Mouse (Mus musculus) kidney, postnatal 0 days (tissue): ENCODE measurements around the gene Farp1. TPM values are rescaled to one million over a fixed set of nuclear protein-coding genes. Genes with fewer than 3 reads are reported as not detected.

Experiments used
- ATAC-seq: fragments of 200-750 bp; cut with Nextera tagmentation; replicated peaks from 2 replicates; pipeline ENCODE4 v1.8.0; 2017; ENCODE audit warnings: low read depth, moderate number of reproducible peaks, moderate TSS enrichment, moderate library complexity; ENCODE audit not compliant: low FRiP score
- DNase-seq: peaks from one replicate; pipeline ENCODE4 v3.0.0-alpha.2; 2016; ENCODE audit warnings: low spot score
- H3K27ac ChIP-seq: fragments of 300-500 bp; sonication (generic); 2 replicates; pipeline ENCODE4 v1.5.1; 2014; ENCODE audit warnings: mild to moderate bottlenecking
- H3K27me3 ChIP-seq: fragments of 300-500 bp; sonication (generic); 2 replicates; pipeline ENCODE4 v1.6.1; 2014; ENCODE audit warnings: low read length, mixed read lengths; ENCODE audit not compliant: insufficient read depth
- H3K36me3 ChIP-seq: fragments of 300-500 bp; sonication (generic); 2 replicates; pipeline ENCODE4 v1.6.1; 2014; ENCODE audit warnings: low read length, mixed read lengths; ENCODE audit not compliant: insufficient read depth
- H3K4me1 ChIP-seq: fragments of 300-500 bp; sonication (generic); replicated peaks from 2 replicates; pipeline ENCODE4 v1.6.1; 2014; ENCODE audit warnings: antibody characterized with exemption, low read length, mixed read lengths; ENCODE audit not compliant: insufficient read depth
- H3K4me2 ChIP-seq: fragments of 300-500 bp; sonication (generic); 2 replicates; pipeline ENCODE4 v1.6.1; 2014; ENCODE audit warnings: mild to moderate bottlenecking, low read length, moderate library complexity, mixed read lengths
- H3K4me3 ChIP-seq: fragments of 300-500 bp; sonication (generic); replicated peaks from 2 replicates; pipeline ENCODE4 v1.5.1; 2014; ENCODE audit warnings: low read depth, low read length
- H3K9ac ChIP-seq: fragments of 300-500 bp; sonication (generic); 2 replicates; pipeline ENCODE4 v1.6.1; 2014; ENCODE audit warnings: low read depth, low read length
- H3K9me3 ChIP-seq: fragments of 300-500 bp; sonication (generic); replicated peaks from 2 replicates; pipeline ENCODE4 v1.6.1; 2016; ENCODE audit warnings: low read length, inconsistent platforms, mixed read lengths
- CTCF ChIP-seq: IDR thresholded peaks from 2 replicates; pipeline ENCODE4 v1.5.1; 2016; ENCODE audit warnings: antibody characterized with exemption, low read depth, mild to moderate bottlenecking, moderate library complexity
- WGBS: fragments of 180-500 bp; shearing (Covaris S2); extraction: QIAGEN DNeasy Blood & Tissue Kit; methylation state at CpG from one replicate; pipeline ENCODE4 v1.1.7; 2014; 5-methylcytosine and 5-hydroxymethylcytosine counted together
- polyA plus RNA-seq: library from polyadenylated mRNA; unstranded; fragments of >200 nt; fragmentation: Nextera tagmentation; extraction: Ambion mirVana; gene quantifications from 2 replicates; pipeline ENCODE4 v1.2.1, GENCODE M21; 2015

Farp1 gene
- polyA plus RNA-seq, 1 experiment from 2014 or later: 23.4 TPM

DNA sequence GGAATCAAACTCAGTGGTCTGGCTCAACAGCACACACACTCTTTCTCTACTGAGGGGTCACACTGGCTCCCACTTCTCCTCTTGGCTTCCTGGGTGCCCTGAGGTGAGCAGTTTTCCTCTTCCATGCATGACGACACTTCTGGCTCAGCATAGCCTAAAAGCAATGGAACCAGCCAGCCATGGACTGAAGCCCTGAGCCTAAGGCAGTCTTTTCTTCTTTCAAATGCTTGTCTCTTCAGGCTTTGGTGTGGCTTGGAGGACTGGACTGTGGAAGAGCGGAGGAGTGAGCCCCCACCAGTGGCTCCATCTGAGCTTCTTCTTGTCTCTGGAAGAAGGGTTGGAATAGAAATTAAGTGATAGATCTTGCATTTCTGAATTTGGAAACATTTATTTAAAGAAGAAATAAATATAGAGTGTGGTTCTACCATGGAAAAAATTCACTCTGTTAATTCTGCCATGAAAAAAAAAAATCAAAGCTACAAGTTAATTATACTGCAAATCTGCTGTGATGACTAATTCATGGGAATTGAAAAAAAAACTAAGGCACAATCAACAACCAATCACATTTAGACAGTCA lies 19.8 kb upstream of the Farp1 start:
- Histone ChIP-seq H3K27ac (no peak overlapping the region), H3K27me3 (no peaks in the 10 kb centered on the region), H3K9me3 (no peaks in the 10 kb centered on the region), H3K36me3 (no peaks in the 10 kb centered on the region), H3K4me2 (no peak overlapping the region), H3K4me1 (no peaks in the 10 kb centered on the region), H3K4me3 (no peak overlapping the region), H3K9ac (no peak overlapping the region)
- DNase-seq (no peak), ATAC-seq (no peak)
- 79% methylated on average over 2 of the region's 2 CpGs for WGBS
- no peak for TF ChIP-seq CTCF

DNA sequence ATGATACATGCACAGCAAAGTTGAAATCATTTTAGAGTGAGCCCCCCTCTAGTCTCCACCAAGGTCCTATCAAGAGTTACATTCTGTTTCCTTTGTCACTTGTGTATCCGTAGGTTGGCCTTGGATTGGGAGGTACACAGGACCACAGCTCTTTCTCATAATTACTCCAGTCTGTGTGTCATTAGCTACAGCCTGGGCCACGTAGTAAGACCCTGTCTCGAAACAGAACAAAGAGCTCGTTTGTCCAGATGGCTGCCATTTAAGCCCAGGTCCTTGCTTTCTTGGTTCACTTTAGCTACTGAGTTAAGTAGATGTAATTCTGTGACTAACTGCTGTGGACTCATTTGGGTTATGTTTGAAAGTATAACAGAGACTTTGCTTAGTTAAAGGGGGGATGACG lies 12.6 kb upstream of the Farp1 start:
- H3K9me3 ChIP-seq: no peaks in the 10 kb centered on the region
- DNase-seq: no peak
- H3K4me3 ChIP-seq: no peak overlapping the region
- H3K36me3 ChIP-seq: no peaks in the 10 kb centered on the region
- H3K27me3 ChIP-seq: no peaks in the 10 kb centered on the region
- H3K27ac ChIP-seq: no peak overlapping the region
- no peak overlapping the region for H3K9ac ChIP-seq
- no peak overlapping the region for H3K4me2 ChIP-seq
- ATAC-seq: no peak
- 65% methylated on average over 5 of the region's 5 CpGs for WGBS
- H3K4me1 ChIP-seq: no peaks in the 10 kb centered on the region
- TF ChIP-seq CTCF: no peak

DNA sequence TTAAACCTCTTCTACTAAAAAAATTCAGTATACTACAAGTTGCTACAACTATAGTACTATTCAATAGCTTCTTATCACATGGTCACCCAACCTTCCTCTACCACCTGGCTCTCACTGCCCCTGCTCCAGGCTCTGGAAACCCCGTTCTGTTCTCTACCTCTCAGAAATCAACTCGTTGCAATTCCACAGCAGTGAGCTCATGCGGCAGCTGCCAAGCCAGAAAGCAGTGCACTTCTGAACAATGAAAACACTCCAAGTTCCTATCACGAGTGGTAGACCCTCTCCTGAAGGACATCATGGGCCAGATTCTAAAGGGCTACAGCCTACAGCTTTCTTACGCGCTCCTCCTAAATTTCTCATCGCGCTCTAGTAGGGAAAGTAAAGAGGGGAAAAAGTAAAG lies 9.6 kb upstream of the Farp1 start:
- 73% methylated on average over 8 of the region's 8 CpGs for WGBS
- Histone ChIP-seq H3K36me3 (no peaks in the 10 kb centered on the region), H3K9me3 (no peaks in the 10 kb centered on the region), H3K4me3 (no peak overlapping the region), H3K9ac (no peak overlapping the region), H3K4me1 (no peaks in the 10 kb centered on the region), H3K4me2 (no peak overlapping the region), H3K27ac (no peak overlapping the region), H3K27me3 (no peaks in the 10 kb centered on the region)
- no peak for TF ChIP-seq CTCF
- no peak for ATAC-seq
- DNase-seq: no peak

- no peaks in the 10 kb centered on the region; the same call in 1 of the 2 replicates for H3K4me1 ChIP-seq
- DNase-seq (no peak), ATAC-seq (no peak)
- 72% methylated on average over 2 of the region's 2 CpGs for WGBS
- H3K4me3 ChIP-seq: no peak overlapping the region
- no peak overlapping the region for H3K4me2 ChIP-seq
- no peak overlapping the region for H3K27ac ChIP-seq
- no peaks in the 10 kb centered on the region for H3K9me3 ChIP-seq
- no peaks in the 10 kb centered on the region for H3K36me3 ChIP-seq
- no peak overlapping the region for H3K9ac ChIP-seq
- TF ChIP-seq CTCF: no peak
- H3K27me3 ChIP-seq: no peaks in the 10 kb centered on the region
These were observed 3.6 kb upstream of the Farp1 start for GRCm38 (mm10) chr14:121031396-121031795.

- ATAC-seq: no peak
- H3K9me3 ChIP-seq: no peaks in the 10 kb centered on the region
- peak overlapping the region; percentile 67 for H3K4me2 ChIP-seq
- H3K27ac ChIP-seq: no peak overlapping the region
- peaks cover 12% of the 10 kb centered on the region; the same call in 1 of the 2 replicates for H3K4me1 ChIP-seq
- peak overlapping the region; percentile 98 for H3K4me3 ChIP-seq
- WGBS: 7% methylated on average over 10 of the region's 10 CpGs
- no peaks in the 10 kb centered on the region for H3K36me3 ChIP-seq
- H3K9ac ChIP-seq: peak overlapping the region; percentile 87; the same call in 1 of the 2 replicates
- peak; percentile 34 for DNase-seq
- no peaks in the 10 kb centered on the region for H3K27me3 ChIP-seq
- no peak for TF ChIP-seq CTCF
These were observed 475 bp upstream of the Farp1 start for GRCm38 (mm10) chr14:121034525-121034924.

DNA sequence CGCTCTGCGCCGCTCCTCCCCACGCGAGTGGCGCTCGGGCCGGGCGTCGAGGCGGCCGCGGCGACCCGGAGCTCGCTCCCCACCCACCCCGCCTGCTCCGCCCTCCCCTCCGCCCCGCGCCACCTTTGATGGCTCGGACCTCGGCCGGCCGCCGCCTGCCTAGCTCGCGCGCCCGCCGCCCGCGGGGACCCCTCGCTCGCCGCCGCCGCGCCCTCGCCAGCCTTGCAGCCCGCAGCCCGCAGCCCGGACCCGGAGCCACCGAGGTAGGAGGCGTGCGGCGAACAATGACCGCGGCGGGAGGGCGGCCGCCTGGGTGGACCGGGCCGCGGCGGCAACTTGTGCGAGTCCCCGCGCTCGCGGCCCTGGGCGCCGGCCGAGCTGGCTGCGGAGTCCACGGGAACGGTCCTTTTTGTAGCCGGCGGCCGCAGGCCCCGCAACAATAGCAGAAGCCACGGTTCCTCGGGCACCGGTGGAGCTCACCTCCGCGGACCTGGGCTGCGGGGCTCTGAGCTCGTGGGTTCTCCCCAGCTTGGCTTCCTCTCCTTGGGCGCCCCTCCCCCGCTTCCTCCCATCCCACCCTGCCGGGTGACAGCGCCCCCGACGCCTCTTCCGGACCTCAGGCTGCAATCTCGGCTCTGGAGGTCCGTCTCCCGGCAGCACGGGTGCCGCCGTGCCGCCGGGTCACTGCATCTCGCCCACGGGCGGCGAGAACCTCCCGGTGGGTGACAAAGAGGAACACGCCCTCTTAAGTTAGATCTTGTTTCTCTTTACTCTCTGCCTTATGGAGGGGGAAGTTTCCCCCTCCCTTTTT lies 868 bp downstream of the Farp1 start:
- Histone ChIP-seq H3K4me3 (peak overlapping the region; percentile 98), H3K27ac (peak overlapping the region; percentile 83), H3K4me1 (peaks cover 12% of the 10 kb centered on the region; the same call in 1 of the 2 replicates), H3K27me3 (no peaks in the 10 kb centered on the region), H3K36me3 (no peaks in the 10 kb centered on the region), H3K9me3 (no peaks in the 10 kb centered on the region), H3K9ac (peak overlapping the region; percentile 87), H3K4me2 (peak overlapping the region; percentile 67)
- peak; percentile 85 for DNase-seq
- WGBS: under 1% methylated on average over 79 of the region's 100 CpGs
- peak; percentile 31; the same call in 1 of the 2 replicates for TF ChIP-seq CTCF
- ATAC-seq: peak; percentile 79
